Mouse (Mus musculus): Measurements from ENCODE around the gene Rnf5.

Gene Rnf5

GRCm38 (mm10) chr17:34603375-34604060 is at the start of gene Rnf5:
Gene Rnf5 (minus strand): TSS chr17:34603690.
- peak; percentile 100 for DNase-seq (ENCODE audit: extremely low read depth, low read depth)

GRCm38 (mm10) chr17:34652985-34653384 is 49.5 kb upstream of the Rnf5 start:
- DNase-seq (ENCODE audit: extremely low read depth, low read depth): no peak

- no peak for DNase-seq (ENCODE audit: extremely low read depth, low read depth)
Measured at GRCm38 (mm10) chr17:34652546-34652945, 49.1 kb upstream of the Rnf5 start.

- no peak for DNase-seq (ENCODE audit: extremely low read depth, low read depth)
Measured at GRCm38 (mm10) chr17:34651507-34652221, 48.2 kb upstream of the Rnf5 start.

GRCm38 (mm10) chr17:34650781-34651180 is 47.3 kb upstream of the Rnf5 start:
- no peak for DNase-seq (ENCODE audit: extremely low read depth, low read depth)

- no peak for DNase-seq (ENCODE audit: extremely low read depth, low read depth)
Measured at GRCm38 (mm10) chr17:34649106-34649864, 45.8 kb upstream of the Rnf5 start.

GRCm38 (mm10) chr17:34648141-34648890 is 44.8 kb upstream of the Rnf5 start:
- no peak for DNase-seq (ENCODE audit: extremely low read depth, low read depth)

- DNase-seq (ENCODE audit: extremely low read depth, low read depth): peak; percentile 98
Measured at GRCm38 (mm10) chr17:34646906-34647787, 43.7 kb upstream of the Rnf5 start, which contains the start of gene Atf6b. Gene Atf6b (plus strand): TSS chr17:34647146.

- no peak for DNase-seq (ENCODE audit: extremely low read depth, low read depth)
Measured at GRCm38 (mm10) chr17:34645831-34646511, 42.5 kb upstream of the Rnf5 start.

- DNase-seq (ENCODE audit: extremely low read depth, low read depth): peak; percentile 89
Measured at GRCm38 (mm10) chr17:34645256-34645829, 41.9 kb upstream of the Rnf5 start.

GRCm38 (mm10) chr17:34644608-34645007 is 41.1 kb upstream of the Rnf5 start, which contains the start of gene Fkbpl:
Gene Fkbpl (plus strand): TSS chr17:34644764.
- peak; percentile 95 for DNase-seq (ENCODE audit: extremely low read depth, low read depth)

GRCm38 (mm10) chr17:34643944-34644343 is 40.5 kb upstream of the Rnf5 start:
- no peak for DNase-seq (ENCODE audit: extremely low read depth, low read depth)

GRCm38 (mm10) chr17:34643379-34643778 is 39.9 kb upstream of the Rnf5 start:
- no peak for DNase-seq (ENCODE audit: extremely low read depth, low read depth)

GRCm38 (mm10) chr17:34641945-34642344 is 38.5 kb upstream of the Rnf5 start:
- DNase-seq (ENCODE audit: extremely low read depth, low read depth): no peak

GRCm38 (mm10) chr17:34640778-34641601 is 37.5 kb upstream of the Rnf5 start:
- no peak for DNase-seq (ENCODE audit: extremely low read depth, low read depth)

GRCm38 (mm10) chr17:34639461-34640255 is 36.2 kb upstream of the Rnf5 start:
- DNase-seq (ENCODE audit: extremely low read depth, low read depth): no peak

- DNase-seq (ENCODE audit: extremely low read depth, low read depth): no peak
Measured at GRCm38 (mm10) chr17:34637459-34637858, 34.0 kb upstream of the Rnf5 start.

- no peak for DNase-seq (ENCODE audit: extremely low read depth, low read depth)
Measured at GRCm38 (mm10) chr17:34635671-34636070, 32.2 kb upstream of the Rnf5 start.
